Mouse (Mus musculus) brain, adult 2 months (tissue): ENCODE results near the gene Abcb10.

Experiments used
- DNase-seq: peaks from one replicate; pipeline ENCODE4 v3.0.0; 2011; ENCODE audit warnings: low read depth, low spot score

Gene Abcb10

GRCm38 (mm10) chr8:123902653-123903052 lies 80.3 kb downstream of the Abcb10 start:
- no peak for DNase-seq
